Mouse (Mus musculus) common myeloid progenitor, adult 5-6 weeks (primary cell): Measurements from ENCODE around the gene 5031410I06Rik. TPM values are rescaled to one million over a fixed set of nuclear protein-coding genes. Genes with fewer than 3 reads are reported as not detected.
"Not testable (repeated sequence)": the region's sequence is repeated elsewhere in the genome, so short reads cannot be mapped to it uniquely, and the experiment has no call there.

Experiments
- ATAC-seq: replicated peaks from 2 replicates; pipeline ENCODE4 v1.8.0; 2016; ENCODE audit warnings: low read depth, mild to moderate bottlenecking, moderate TSS enrichment, inconsistent platforms; ENCODE audit not compliant: poor library complexity, severe bottlenecking
- total RNA-seq: library from RNA; stranded (forward); fragments of 200-1000, 187-1606 nt; gene quantifications from 2 replicates; pipeline ENCODE4 v1.2.3, GENCODE M21; 2017

5031410I06Rik gene
- total RNA-seq = not detected in 2 replicates

DNA sequence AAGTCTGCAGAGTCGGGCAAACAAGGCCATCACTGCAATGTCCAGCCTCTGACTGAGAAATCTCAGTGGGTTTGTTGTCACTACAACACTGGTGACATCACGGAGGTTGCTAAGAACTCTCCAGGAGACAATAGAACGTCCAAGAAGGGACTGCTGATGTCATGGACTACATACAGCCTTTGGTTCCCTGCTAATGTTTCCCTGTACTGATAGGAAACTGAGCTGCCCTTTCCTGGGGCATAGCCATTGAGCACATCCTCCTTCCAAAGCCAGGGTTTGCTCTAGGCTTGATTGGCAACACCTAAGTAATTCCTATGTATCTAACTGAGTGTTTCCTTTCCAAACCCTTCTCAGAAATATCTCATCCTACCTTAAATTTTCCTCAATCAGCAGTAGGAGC, at the start of gene 5031410I06Rik:
TSS of gene 5031410I06Rik (minus strand) at position 101 of the 400 bp plus-strand sequence.
- not testable (repeated sequence) for ATAC-seq

DNA sequence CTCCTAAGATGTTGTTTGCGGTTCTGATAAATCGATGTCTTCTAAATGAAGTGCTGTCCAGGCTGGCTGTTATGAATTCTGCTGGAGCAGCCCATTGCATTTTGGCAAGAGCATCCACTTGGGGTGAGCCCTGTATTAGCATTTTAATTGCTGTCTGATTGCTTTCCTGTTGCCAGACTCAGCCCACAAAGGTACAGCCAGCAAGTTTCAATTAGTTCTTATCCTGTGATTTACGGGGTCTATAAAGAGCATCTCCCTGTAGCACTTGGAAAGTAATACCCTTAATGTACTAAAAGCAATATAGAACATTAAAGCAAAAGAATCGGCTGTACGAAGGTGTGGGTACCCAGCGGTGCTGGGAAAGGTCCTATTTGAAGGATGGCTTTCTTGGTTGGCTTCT, 37.7 kb upstream of the 5031410I06Rik start:
- ATAC-seq = no peak

DNA sequence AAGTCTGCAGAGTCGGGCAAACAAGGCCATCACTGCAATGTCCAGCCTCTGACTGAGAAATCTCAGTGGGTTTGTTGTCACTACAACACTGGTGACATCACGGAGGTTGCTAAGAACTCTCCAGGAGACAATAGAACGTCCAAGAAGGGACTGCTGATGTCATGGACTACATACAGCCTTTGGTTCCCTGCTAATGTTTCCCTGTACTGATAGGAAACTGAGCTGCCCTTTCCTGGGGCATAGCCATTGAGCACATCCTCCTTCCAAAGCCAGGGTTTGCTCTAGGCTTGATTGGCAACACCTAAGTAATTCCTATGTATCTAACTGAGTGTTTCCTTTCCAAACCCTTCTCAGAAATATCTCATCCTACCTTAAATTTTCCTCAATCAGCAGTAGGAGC, 16.2 kb upstream of the 5031410I06Rik start, which contains the start of gene Gm10220:
TSS of gene Gm10220 (minus strand) at position 101 of the 400 bp plus-strand sequence.
- ATAC-seq = not testable (repeated sequence)

DNA sequence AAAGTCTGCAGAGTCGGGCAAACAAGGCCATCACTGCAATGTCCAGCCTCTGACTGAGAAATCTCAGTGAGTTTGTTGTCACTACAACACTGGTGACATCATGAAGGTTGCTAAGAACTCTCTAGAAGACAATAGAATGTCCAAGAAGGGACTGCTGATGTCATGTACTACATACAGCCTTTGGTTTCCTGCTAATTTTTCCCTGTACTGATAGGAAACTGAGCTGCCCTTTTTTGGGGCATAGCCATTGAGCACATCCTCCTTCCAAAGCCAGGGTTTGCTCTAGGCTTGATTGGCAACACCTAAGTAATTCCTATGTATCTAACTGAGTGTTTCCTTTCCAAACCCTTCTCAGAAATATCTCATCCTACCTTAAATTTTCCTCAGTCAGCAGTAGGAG, 16.0 kb downstream of the 5031410I06Rik start, which contains the start of gene Gm10471:
TSS of gene Gm10471 (minus strand) at position 101 of the 400 bp plus-strand sequence.
- not testable (repeated sequence) for ATAC-seq

DNA sequence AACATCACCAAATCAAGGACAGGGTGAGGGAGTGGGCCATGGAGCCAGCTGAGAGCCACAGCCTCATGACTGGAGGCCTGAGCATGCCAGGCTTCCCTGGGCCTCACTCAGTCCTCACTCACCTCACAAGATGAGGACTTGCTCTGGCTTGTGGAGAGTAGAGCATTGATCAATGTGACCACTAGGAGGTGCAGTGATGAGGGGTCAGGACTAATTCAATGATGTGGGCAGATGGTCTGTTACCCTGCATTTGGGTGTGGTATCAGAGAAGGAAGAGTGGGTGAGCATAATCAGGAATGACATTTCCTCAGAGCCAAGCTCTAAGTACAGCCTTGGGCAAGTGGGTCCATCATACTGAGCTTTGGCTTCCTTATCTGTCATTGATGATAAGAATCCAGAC, 26.1 kb downstream of the 5031410I06Rik start:
- not testable (repeated sequence) for ATAC-seq

DNA sequence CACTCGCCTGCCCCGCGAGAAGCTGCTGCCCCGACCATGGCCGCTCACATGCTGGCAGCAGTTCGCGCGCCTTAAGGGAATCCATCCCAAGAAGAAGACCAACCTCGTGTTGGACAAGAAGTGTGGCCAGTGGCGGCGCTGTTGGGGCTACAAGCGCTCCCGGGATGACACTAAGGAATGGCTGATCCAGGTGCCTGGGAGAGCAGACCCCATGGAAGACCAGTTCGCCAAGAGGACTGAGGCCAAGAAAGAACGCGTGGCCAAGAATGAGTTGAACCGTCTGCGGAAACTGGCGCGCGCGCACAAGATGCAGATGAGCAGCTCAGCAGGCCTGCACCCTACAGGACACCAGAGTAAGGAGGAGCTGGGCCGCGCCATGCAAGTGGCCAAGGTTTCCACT, 34.4 kb downstream of the 5031410I06Rik start:
- no peak for ATAC-seq

DNA sequence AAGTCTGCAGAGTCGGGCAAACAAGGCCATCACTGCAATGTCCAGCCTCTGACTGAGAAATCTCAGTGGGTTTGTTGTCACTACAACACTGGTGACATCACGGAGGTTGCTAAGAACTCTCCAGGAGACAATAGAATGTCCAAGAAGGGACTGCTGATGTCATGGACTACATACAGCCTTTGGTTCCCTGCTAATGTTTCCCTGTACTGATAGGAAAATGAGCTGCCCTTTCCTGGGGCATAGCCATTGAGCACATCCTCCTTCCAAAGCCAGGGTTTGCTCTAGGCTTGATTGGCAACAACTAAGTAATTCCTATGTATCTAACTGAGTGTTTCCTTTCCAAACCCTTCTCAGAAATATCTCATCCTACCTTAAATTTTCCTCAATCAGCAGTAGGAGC, 46.7 kb downstream of the 5031410I06Rik start, which contains the start of gene Gm7347:
TSS of gene Gm7347 (minus strand) at position 101 of the 400 bp plus-strand sequence.
- not testable (repeated sequence) for ATAC-seq

Other genes starting within 250 kb of the 5031410I06Rik start
- not detected in 2 replicates for gene Gm21663, start 163.0 kb downstream of the 5031410I06Rik start, total RNA-seq
- not detected in 2 replicates for gene Gm21671, start 150.9 kb downstream of the 5031410I06Rik start, total RNA-seq
- gene Gm21680, start 132.7 kb downstream of the 5031410I06Rik start, total RNA-seq = not detected in 2 replicates
- not detected in 2 replicates for gene Gm21698, start 116.7 kb downstream of the 5031410I06Rik start, total RNA-seq
- not detected in 2 replicates for gene Gm1979, start 100.6 kb downstream of the 5031410I06Rik start, total RNA-seq
- gene Gm5862, start 82.4 kb downstream of the 5031410I06Rik start, total RNA-seq = not detected in 2 replicates
- not detected in 2 replicates for gene Speer4a, start 65.8 kb downstream of the 5031410I06Rik start, total RNA-seq
- gene Gm7347, start 46.8 kb downstream of the 5031410I06Rik start, total RNA-seq = not detected in 2 replicates
- gene Gm10471, start 16.1 kb downstream of the 5031410I06Rik start, total RNA-seq = not detected in 2 replicates
- gene Gm10220, start 16.1 kb upstream of the 5031410I06Rik start, total RNA-seq = not detected in 2 replicates
- gene Gm7361, start 152.3 kb upstream of the 5031410I06Rik start, total RNA-seq = not detected in 2 replicates